Mouse (Mus musculus) layer of hippocampus, adult 18-20 months (tissue): ENCODE measurements around the gene Srrd. TPM values are rescaled to one million over a fixed set of nuclear protein-coding genes. Genes with fewer than 3 reads are reported as not detected.

ENCODE experiments used
- DNase-seq, 2 experiments: peaks; one replicate each; pipeline ENCODE4 v3.0.0; 2022; ENCODE audit warnings: low spot score in 2 of 2
- total RNA-seq, 2 experiments: library from RNA; stranded (reverse); gene quantifications; 2 replicates each; pipeline ENCODE4 v1.2.3; 2021

The Srrd gene
- total RNA-seq, 2 experiments from 2014 or later: 19.0 to 22.6 TPM

- no peak for DNase-seq
Observed at GRCm38 (mm10) chr5:112359520-112359919, 16.7 kb upstream of the Srrd start.

GRCm38 (mm10) chr5:112356322-112356721 lies 13.5 kb upstream of the Srrd start:
- no peak for DNase-seq

GRCm38 (mm10) chr5:112355910-112356309 lies 13.1 kb upstream of the Srrd start, which contains the start of gene Gm6583:
Gene Gm6583, minus strand, starts transcription at chr5:112356033.
- no peak for DNase-seq

GRCm38 (mm10) chr5:112355493-112355892 lies 12.7 kb upstream of the Srrd start:
- DNase-seq: no peak

- DNase-seq: no peak
Observed at GRCm38 (mm10) chr5:112349169-112349568, 6.3 kb upstream of the Srrd start.

GRCm38 (mm10) chr5:112346211-112346965 lies 3.5 kb upstream of the Srrd start:
- no peak for DNase-seq

- DNase-seq: peak; percentile 55 to 78
Observed at GRCm38 (mm10) chr5:112344092-112344960, 1.5 kb upstream of the Srrd start.

DNA sequence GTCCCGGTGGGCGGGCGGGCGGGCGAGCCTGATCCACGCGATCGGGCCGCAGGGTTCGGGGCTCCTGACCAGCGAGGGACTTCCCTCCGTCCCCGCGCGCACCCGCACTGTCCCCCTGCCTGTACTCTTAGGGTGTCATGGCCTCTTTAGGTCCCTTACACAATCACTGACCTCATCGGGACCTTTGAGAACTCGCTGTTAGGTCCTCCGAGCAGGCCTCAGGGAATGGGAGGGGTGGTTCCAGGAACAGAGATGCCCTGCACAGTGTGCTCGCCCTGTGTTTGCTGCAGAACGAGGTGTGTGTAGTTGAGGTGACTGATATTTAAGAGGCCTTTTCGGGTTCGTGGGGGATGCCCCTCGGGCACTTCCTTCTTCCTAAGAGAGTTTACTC lies 360 bp upstream of the Srrd start:
- no peak for DNase-seq

- DNase-seq: no peak
Observed at GRCm38 (mm10) chr5:112339215-112339614, 3.6 kb downstream of the Srrd start.

- DNase-seq: no peak
Observed at GRCm38 (mm10) chr5:112337004-112337403, 5.8 kb downstream of the Srrd start.

DNA sequence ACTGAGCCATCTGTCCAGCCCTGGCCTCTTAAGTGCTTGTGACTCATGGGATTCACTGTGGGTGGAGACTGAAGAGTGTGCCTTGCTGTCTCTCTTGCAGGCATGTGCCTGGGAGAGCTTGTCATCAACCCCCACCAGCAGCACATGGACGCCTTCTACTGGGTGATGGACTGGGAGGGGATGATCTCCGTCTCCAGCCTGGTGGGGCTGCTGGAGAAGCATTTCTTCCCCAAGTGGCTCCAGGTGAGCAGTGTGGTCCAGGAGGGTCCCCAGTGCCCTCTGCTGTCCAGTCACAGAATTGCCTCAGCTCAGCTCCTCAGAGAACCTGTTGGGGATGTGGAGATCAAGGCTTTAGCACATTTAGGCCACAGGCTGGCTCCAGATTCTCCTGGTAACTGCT lies 7.4 kb downstream of the Srrd start:
- peak in 1 of 2 experiments; percentile 39 for DNase-seq

GRCm38 (mm10) chr5:112329805-112330564 lies 12.9 kb downstream of the Srrd start:
- DNase-seq: no peak

DNA sequence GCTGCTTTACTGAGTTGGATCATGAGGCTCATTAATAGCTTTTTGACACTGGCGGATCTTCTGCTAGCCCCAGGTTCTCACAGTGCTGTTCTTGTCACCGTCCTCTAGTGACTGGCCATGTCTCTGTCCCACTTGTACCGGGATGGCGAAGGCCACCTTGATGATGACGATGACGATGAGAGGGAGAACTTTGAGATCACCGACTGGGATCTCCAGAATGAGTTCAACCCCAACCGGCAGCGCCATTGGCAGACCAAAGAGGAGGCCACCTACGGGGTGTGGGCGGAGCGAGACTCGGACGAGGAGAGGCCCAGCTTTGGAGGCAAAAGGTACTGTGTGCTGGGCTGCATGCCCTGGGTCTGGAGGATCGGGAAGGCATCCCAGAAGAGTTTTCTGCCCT lies 15.0 kb downstream of the Srrd start:
- DNase-seq: no peak

DNA sequence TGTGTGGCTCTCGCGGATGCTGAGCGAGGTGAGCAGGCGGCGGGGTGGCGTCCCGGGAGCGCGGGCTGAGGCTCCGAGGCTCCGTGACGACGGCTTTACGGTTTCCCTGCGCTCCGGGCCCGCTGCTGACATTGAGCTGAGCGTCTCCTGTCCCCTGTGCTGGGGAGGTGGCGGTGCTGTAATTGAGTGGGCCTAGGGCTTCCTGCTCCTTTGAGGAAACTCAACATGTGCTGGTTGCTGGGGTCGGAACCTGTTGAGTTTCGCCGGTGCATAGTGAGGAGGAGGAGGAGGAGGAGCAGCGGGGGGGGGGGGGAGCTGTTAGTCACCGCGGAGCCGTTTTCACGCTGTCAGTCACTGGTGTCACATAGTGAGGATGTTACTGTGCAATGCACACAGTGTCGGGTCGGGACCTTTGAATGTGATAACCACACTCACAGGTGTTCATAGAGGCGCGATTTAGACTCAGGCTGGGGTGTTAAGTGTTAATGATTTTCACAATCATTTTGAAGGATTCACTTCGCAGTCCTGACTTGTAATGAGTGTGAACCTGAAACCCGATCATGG lies 16.3 kb downstream of the Srrd start:
- no peak for DNase-seq

DNA sequence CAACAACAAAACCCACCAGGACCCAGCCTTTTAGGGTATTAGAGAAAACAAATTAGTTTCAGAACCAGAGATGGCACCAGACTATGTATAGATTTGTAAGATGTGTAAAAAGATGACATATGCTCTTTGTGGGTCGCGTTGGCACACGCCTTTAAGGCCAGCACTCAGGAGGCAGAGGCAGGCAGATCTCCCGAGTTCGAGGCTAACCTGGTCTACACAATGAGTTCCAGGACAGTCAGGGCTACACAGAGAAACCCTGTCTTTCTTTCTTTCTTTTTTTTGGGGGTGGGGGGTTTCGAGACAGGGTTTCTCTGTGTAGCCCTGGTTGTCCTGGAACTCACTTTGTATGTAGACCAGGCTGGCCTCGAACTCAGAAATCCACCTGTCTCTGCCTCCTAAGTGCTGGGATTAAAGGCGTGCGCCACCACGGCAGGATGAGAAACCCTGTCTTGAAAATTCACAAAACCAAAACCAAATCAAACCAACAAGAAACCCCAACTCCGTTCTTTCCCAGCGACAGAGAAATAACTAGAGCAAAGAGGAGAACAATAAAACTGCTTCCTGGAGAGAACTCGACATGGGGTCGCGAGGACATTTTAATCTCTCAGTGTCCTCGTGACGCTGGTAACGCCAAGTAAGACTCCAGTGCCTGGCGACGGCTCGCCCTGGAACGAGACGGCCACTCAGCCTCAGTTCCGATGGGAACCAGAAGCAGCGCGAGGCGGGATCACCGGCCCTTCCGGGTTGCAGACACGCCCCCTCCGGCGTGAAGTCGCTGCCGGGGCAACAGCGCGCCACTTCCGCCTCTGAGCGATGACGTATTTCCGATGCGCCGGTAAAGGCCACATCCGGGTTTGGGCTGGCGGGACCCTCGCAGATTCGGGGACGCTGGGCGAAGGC lies 17.0 kb downstream of the Srrd start, which contains the start of gene Tfip11:
Tfip11 (plus strand) TSS at position 813 of the 900 bp plus-strand sequence.
- DNase-seq: peak; percentile 92 to 98

GRCm38 (mm10) chr5:112324637-112325545 lies 17.9 kb downstream of the Srrd start:
- no peak for DNase-seq

- DNase-seq: no peak
Observed at GRCm38 (mm10) chr5:112323246-112323645, 19.6 kb downstream of the Srrd start.

DNA sequence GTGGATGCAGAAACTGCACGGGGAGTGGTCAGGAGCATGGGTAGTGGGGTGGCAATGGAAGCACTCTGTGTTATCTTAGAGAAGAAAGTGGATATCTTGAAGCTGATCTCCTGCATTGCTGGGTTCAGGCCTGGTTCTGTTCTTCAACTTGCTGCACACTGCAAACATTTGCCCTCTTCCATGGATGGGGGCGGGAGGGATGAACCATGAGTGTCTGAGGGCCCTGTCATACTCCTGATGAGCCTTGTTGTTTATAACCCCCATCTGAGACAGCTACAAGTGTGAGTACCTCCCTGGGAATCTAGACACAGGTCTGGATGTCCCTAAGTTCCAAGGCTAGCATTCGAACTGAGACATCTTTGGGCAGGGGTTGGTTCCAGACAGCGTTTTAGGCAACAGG lies 21.5 kb downstream of the Srrd start:
- DNase-seq: no peak

- DNase-seq: peak; percentile 79 to 93
Observed at GRCm38 (mm10) chr5:112320936-112321335, 21.9 kb downstream of the Srrd start.
